Mouse (Mus musculus): ENCODE measurements around the gene Adamts8.

DNA sequence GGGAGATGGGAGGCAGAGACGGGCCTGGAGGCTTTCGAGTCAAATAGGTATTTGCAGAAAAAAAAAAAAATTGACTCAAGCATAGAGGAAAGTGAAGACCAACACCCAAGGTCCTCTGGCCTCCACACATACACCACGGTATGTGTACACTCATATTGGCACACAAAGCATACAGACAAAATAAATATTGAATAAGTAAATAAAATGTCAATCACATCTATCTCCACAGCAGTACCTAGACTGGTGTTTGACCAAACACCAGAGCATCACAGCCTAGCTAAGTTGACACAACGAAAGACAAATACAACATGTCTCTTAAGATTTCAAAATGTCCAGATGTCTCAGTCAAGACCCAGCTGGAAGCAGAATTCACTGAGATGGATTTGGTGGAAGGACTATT, 71.1 kb downstream of the Adamts8 start:
- TF ChIP-seq TAL1 (IDR thresholded peaks at IDR 0.05; ENCODE audit: low read length) (no peak), GATA1 (IDR thresholded peaks at IDR 0.05; ENCODE audit: low read length) (no peak)
